Mouse (Mus musculus) left cerebral cortex, adult 11 months (tissue): Measurements from ENCODE around the gene Mknk1.

ENCODE experiments used
- DNase-seq: peaks from one replicate; pipeline ENCODE4 v3.0.0; 2022; ENCODE audit warnings: low spot score

The Mknk1 gene

GRCm38 (mm10) chr4:115894281-115894680, 55.3 kb downstream of the Mknk1 start:
- no peak for DNase-seq

GRCm38 (mm10) chr4:115897901-115898631, 59.1 kb downstream of the Mknk1 start:
- no peak for DNase-seq

GRCm38 (mm10) chr4:115902816-115903215, 63.8 kb downstream of the Mknk1 start:
- DNase-seq: peak; percentile 55

- DNase-seq: no peak
These were observed 65.4 kb downstream of the Mknk1 start for GRCm38 (mm10) chr4:115904375-115904774.

- DNase-seq: no peak
These were observed 66.7 kb downstream of the Mknk1 start for GRCm38 (mm10) chr4:115905701-115906100.

- DNase-seq: no peak
These were observed 67.8 kb downstream of the Mknk1 start for GRCm38 (mm10) chr4:115906791-115907190.

- no peak for DNase-seq
These were observed 69.0 kb downstream of the Mknk1 start for GRCm38 (mm10) chr4:115907994-115908393.

- no peak for DNase-seq
These were observed 69.6 kb downstream of the Mknk1 start for GRCm38 (mm10) chr4:115908641-115909040.

- no peak for DNase-seq
These were observed 72.6 kb downstream of the Mknk1 start for GRCm38 (mm10) chr4:115911586-115911985.

GRCm38 (mm10) chr4:115919911-115920310, 80.9 kb downstream of the Mknk1 start:
- no peak for DNase-seq

GRCm38 (mm10) chr4:115922688-115923087, 83.7 kb downstream of the Mknk1 start:
- DNase-seq: no peak

- DNase-seq: no peak
These were observed 84.4 kb downstream of the Mknk1 start for GRCm38 (mm10) chr4:115923262-115923880.

- DNase-seq: no peak
These were observed 88.6 kb downstream of the Mknk1 start for GRCm38 (mm10) chr4:115927637-115928036.
